In the genomic region with DNA sequence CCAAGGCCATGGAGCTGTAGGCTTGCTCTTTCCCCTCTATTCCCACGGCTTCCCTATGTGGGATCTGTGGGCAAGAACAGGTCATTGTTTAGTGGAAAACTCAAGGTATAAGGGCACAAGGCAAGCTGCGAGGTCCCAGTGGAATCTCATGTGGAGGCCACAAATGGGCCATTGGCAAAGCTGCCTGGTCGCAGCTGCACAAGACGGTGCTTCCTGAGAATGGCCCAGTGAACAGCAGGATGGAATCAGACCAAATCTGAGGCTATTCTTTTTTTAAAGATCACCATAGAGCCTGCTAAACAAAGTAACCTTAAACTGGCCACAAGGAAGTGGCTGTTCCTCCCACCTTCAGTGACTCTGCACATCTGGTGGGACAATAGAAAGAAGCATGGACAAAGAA, we compare ENCODE assay signal across 9 mouse cellular contexts.
"Had no signal": no experiment of that assay in that cellular context is flagged by ENCODE, and none has a peak within 500 bp of the region (broad histone marks: within the 10 kb centered on the region; RNA-seq: fewer than 3 reads in every experiment).

No protein-coding gene starts in this region.

- H3K9ac ChIP-seq: limb, embryonic 13.5 days; midbrain, embryonic 13.5 days had no signal

- H3K27me3 ChIP-seq: limb, embryonic 13.5 days; midbrain, embryonic 13.5 days had no signal

- DNase-seq: kidney, postnatal 25 days; layer of hippocampus, adult 9-11 months; lung, adult 18-20 months; lung, postnatal 36 days; right cerebral cortex, postnatal 14 days; thymus, postnatal 36 days had no signal

- H3K4me2 ChIP-seq: limb, embryonic 13.5 days; midbrain, embryonic 13.5 days had no signal

- H3K27ac ChIP-seq: limb, embryonic 13.5 days; midbrain, embryonic 13.5 days had no signal

- H3K4me3 ChIP-seq: limb, embryonic 13.5 days; midbrain, embryonic 13.5 days had no signal

- H3K9me3 ChIP-seq: limb, embryonic 13.5 days; midbrain, embryonic 13.5 days had no signal

- ATAC-seq: intestine, postnatal 0 days; midbrain, embryonic 13.5 days had no signal
